Mouse (Mus musculus) forebrain, embryonic 16.5 days (tissue): ENCODE data around the gene Tsc1. TPM values are rescaled to one million over a fixed set of nuclear protein-coding genes. Genes with fewer than 3 reads are reported as not detected.

Source experiments
- ATAC-seq: fragments of 200-750 bp; cut with Nextera tagmentation; 2 replicates; pipeline ENCODE4 v1.8.0; 2017; ENCODE audit warnings: mild to moderate bottlenecking, moderate library complexity
- H3K27ac ChIP-seq: fragments of 300-500 bp; sonication (generic); 2 replicates; pipeline ENCODE4 v1.5.1; 2014; ENCODE audit warnings: low read length, control low read depth
- H3K27me3 ChIP-seq: fragments of 300-500 bp; sonication (generic); replicated peaks from 2 replicates; pipeline ENCODE4 v1.6.1; 2014; ENCODE audit warnings: low read length; ENCODE audit not compliant: control insufficient read depth, insufficient read depth
- H3K36me3 ChIP-seq: fragments of 300-500 bp; sonication (generic); 2 replicates; pipeline ENCODE4 v1.6.1; 2014; ENCODE audit not compliant: control insufficient read depth, insufficient read depth
- H3K4me1 ChIP-seq: fragments of 300-500 bp; sonication (generic); replicated peaks from 2 replicates; pipeline ENCODE4 v1.6.1; 2014; ENCODE audit warnings: low read length; ENCODE audit not compliant: control insufficient read depth, insufficient read depth
- H3K4me2 ChIP-seq: fragments of 300-500 bp; sonication (generic); 2 replicates; pipeline ENCODE4 v1.6.1; 2014; ENCODE audit warnings: mild to moderate bottlenecking, low read length, control low read depth
- H3K4me3 ChIP-seq: fragments of 300-500 bp; sonication (generic); replicated peaks from 2 replicates; pipeline ENCODE4 v1.5.1; 2014; ENCODE audit warnings: mild to moderate bottlenecking, low read length, control low read depth
- H3K9ac ChIP-seq: fragments of 300-500 bp; sonication (generic); replicated peaks from 2 replicates; pipeline ENCODE4 v1.6.1; 2014; ENCODE audit warnings: low read depth, low read length, control low read depth
- H3K9me3 ChIP-seq: fragments of 300-500 bp; sonication (generic); 2 replicates; pipeline ENCODE4 v1.6.1; 2016; ENCODE audit warnings: low read length; ENCODE audit not compliant: control insufficient read depth
- WGBS: fragments of 180-500 bp; shearing (Covaris S2); extraction: QIAGEN DNeasy Blood & Tissue Kit; methylation state at CpG from one replicate; pipeline ENCODE4 v1.1.7; 2014; 5-methylcytosine and 5-hydroxymethylcytosine counted together
- polyA plus RNA-seq: library from polyadenylated mRNA; unstranded; fragments of >200 nt; fragmentation: Nextera tagmentation; extraction: Ambion mirVana; gene quantifications from 2 replicates; pipeline ENCODE4 v1.2.1, GENCODE M21; 2015

Tsc1 gene
- polyA plus RNA-seq, 1 experiment from 2014 or later, result 42.7 TPM

GRCm38 (mm10) chr2:28601720-28602590 is 39.1 kb upstream of the Tsc1 start:
- no peak overlapping the region for H3K4me3 ChIP-seq
- no peak overlapping the region for H3K27ac ChIP-seq
- H3K4me1 ChIP-seq, result no peaks in the 10 kb centered on the region
- no peaks in the 10 kb centered on the region for H3K36me3 ChIP-seq
- WGBS, result 64% methylated on average over 12 of the region's 12 CpGs
- H3K27me3 ChIP-seq, result no peaks in the 10 kb centered on the region
- no peak overlapping the region for H3K4me2 ChIP-seq
- H3K9me3 ChIP-seq, result no peaks in the 10 kb centered on the region
- H3K9ac ChIP-seq, result no peak overlapping the region
- no peak for ATAC-seq

- H3K9me3 ChIP-seq, result no peaks in the 10 kb centered on the region
- no peaks in the 10 kb centered on the region for H3K36me3 ChIP-seq
- H3K27ac ChIP-seq, result no peak overlapping the region
- no peaks in the 10 kb centered on the region for H3K4me1 ChIP-seq
- WGBS, result 87% methylated on average over 5 of the region's 5 CpGs
- no peaks in the 10 kb centered on the region for H3K27me3 ChIP-seq
- H3K9ac ChIP-seq, result no peak overlapping the region
- H3K4me3 ChIP-seq, result no peak overlapping the region
- H3K4me2 ChIP-seq, result no peak overlapping the region
- ATAC-seq, result no peak
Observed at GRCm38 (mm10) chr2:28603542-28603941, 37.5 kb upstream of the Tsc1 start.

- WGBS, result 73% methylated on average over 14 of the region's 14 CpGs
- no peak overlapping the region for H3K9ac ChIP-seq
- H3K27ac ChIP-seq, result no peak overlapping the region
- no peak for ATAC-seq
- H3K4me2 ChIP-seq, result no peak overlapping the region
- H3K4me1 ChIP-seq, result no peaks in the 10 kb centered on the region
- no peaks in the 10 kb centered on the region for H3K9me3 ChIP-seq
- H3K36me3 ChIP-seq, result no peaks in the 10 kb centered on the region
- no peak overlapping the region for H3K4me3 ChIP-seq
- no peaks in the 10 kb centered on the region for H3K27me3 ChIP-seq
Observed at GRCm38 (mm10) chr2:28605789-28606541, 35.1 kb upstream of the Tsc1 start.

GRCm38 (mm10) chr2:28606601-28607340 is 34.3 kb upstream of the Tsc1 start:
- Histone ChIP-seq H3K36me3 (no peaks in the 10 kb centered on the region), H3K27ac (no peak overlapping the region), H3K4me1 (no peaks in the 10 kb centered on the region), H3K9me3 (no peaks in the 10 kb centered on the region), H3K4me3 (no peak overlapping the region), H3K27me3 (no peaks in the 10 kb centered on the region), H3K9ac (no peak overlapping the region), H3K4me2 (no peak overlapping the region)
- WGBS, result 66% methylated on average over 8 of the region's 8 CpGs
- ATAC-seq, result no peak

- H3K4me3 ChIP-seq, result no peak overlapping the region
- H3K27ac ChIP-seq, result no peak overlapping the region
- no peaks in the 10 kb centered on the region for H3K36me3 ChIP-seq
- no peaks in the 10 kb centered on the region for H3K9me3 ChIP-seq
- H3K9ac ChIP-seq, result no peak overlapping the region
- no peak overlapping the region for H3K4me2 ChIP-seq
- H3K27me3 ChIP-seq, result no peaks in the 10 kb centered on the region
- WGBS, result 50% methylated on average over 10 of the region's 10 CpGs
- no peak for ATAC-seq
- H3K4me1 ChIP-seq, result no peaks in the 10 kb centered on the region
Observed at GRCm38 (mm10) chr2:28607341-28608165, 33.5 kb upstream of the Tsc1 start.

- Histone ChIP-seq H3K36me3 (no peaks in the 10 kb centered on the region), H3K9me3 (no peaks in the 10 kb centered on the region), H3K9ac (no peak overlapping the region), H3K4me2 (no peak overlapping the region), H3K4me3 (no peak overlapping the region), H3K27me3 (0 out of 2 replicates have a peak, but pooled peaks cover 2% of the 10 kb centered on the region), H3K27ac (no peak overlapping the region), H3K4me1 (no peaks in the 10 kb centered on the region)
- ATAC-seq, result no peak
- WGBS, result 88% methylated on average over 10 of the region's 10 CpGs
Observed at GRCm38 (mm10) chr2:28609851-28610250, 31.2 kb upstream of the Tsc1 start.

- no peak for ATAC-seq
- Histone ChIP-seq H3K9ac (no peak overlapping the region), H3K27ac (no peak overlapping the region), H3K9me3 (no peaks in the 10 kb centered on the region), H3K4me3 (no peak overlapping the region), H3K36me3 (no peaks in the 10 kb centered on the region), H3K27me3 (0 out of 2 replicates have a peak, but pooled peaks cover 2% of the 10 kb centered on the region), H3K4me2 (no peak overlapping the region), H3K4me1 (no peaks in the 10 kb centered on the region)
- 71% methylated on average over 12 of the region's 12 CpGs for WGBS
Observed at GRCm38 (mm10) chr2:28610716-28611406, 30.2 kb upstream of the Tsc1 start.

- Histone ChIP-seq H3K4me3 (no peak overlapping the region), H3K9ac (no peak overlapping the region), H3K4me1 (no peaks in the 10 kb centered on the region), H3K4me2 (no peak overlapping the region), H3K27ac (no peak overlapping the region), H3K27me3 (0 out of 2 replicates have a peak, but pooled peaks cover 2% of the 10 kb centered on the region), H3K36me3 (no peaks in the 10 kb centered on the region), H3K9me3 (no peaks in the 10 kb centered on the region)
- no peak for ATAC-seq
- 87% methylated on average over 17 of the region's 17 CpGs for WGBS
Observed at GRCm38 (mm10) chr2:28611407-28611787, 29.6 kb upstream of the Tsc1 start.
